ENCODE assay signal across 7 mouse cellular contexts in the genomic region with DNA sequence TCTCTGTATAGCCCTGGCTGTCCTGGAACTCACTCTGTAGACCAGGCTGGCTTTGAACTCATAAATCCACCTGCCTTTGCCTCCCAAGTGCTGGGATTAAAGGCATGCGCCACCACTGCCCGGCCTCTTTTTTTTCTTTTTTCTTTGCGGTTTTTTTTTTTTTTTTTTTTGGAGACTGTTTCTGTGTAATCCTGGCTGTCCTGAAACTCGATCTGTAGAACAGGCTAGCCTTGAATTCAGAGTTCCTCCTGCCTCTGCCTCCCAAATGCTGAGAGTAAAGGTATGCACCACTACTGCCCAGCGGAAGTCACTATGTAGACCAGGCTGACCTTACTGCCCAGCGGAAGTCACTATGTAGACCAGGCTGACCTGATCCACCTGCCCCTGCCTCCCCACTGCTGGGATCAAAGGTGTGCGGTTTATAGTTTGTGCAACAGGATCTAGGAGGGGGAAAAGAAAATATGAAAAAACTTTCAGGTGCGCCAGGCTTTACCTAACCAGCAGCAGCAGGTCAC. TPM values are rescaled to one million over a fixed set of nuclear protein-coding genes. Genes with fewer than 3 reads are reported as not detected.
A peak's percentile ranks its signal among the peaks of the same experiment; 100 is the strongest.
DNase-seq lines count a peak whose midpoint lies in the region; ATAC-seq and TF ChIP-seq lines count a peak whose summit lies in the region.

No protein-coding gene starts in this region.

- peaks cover 8% of the 10 kb centered on the region; the same call in 1 of the 2 replicates for H3K4me1 ChIP-seq in lung, embryonic 14.5 days (ENCODE audit: insufficient read depth)
- H3K4me1 ChIP-seq in forebrain, embryonic 10.5 days = peaks cover 40% of the 10 kb centered on the region
- H3K4me1 ChIP-seq in limb, embryonic 11.5 days (ENCODE audit: control insufficient read depth, insufficient read depth, low read length) = peaks cover 6% of the 10 kb centered on the region; the same call in 1 of the 2 replicates
- peaks cover 35% of the 10 kb centered on the region for H3K4me1 ChIP-seq in neural tube, embryonic 15.5 days

- no peak for DNase-seq in lung, embryonic 14.5 days
- no peak for DNase-seq in lung, postnatal 14 days
- no peak for DNase-seq in forebrain, embryonic 10.5 days (ENCODE audit: extremely low spot score, low spot score)
- no peak for DNase-seq in limb, embryonic 11.5 days (ENCODE audit: low spot score)
- no peak for DNase-seq in cerebellum, adult 11-12 months

- H3K4me2 ChIP-seq in lung, embryonic 14.5 days = peak overlapping the region; percentile 81
- H3K4me2 ChIP-seq in limb, embryonic 11.5 days (ENCODE audit: low read depth, severe bottlenecking) = peak overlapping the region; percentile 76; the same call in 1 of the 2 replicates
- peak overlapping the region; percentile 75 for H3K4me2 ChIP-seq in neural tube, embryonic 15.5 days

- H3K27me3 ChIP-seq in lung, embryonic 14.5 days (ENCODE audit: insufficient read depth, low read length) = no peaks in the 10 kb centered on the region
- H3K27me3 ChIP-seq in forebrain, embryonic 10.5 days (ENCODE audit: poor library complexity, severe bottlenecking) = no peaks in the 10 kb centered on the region
- H3K27me3 ChIP-seq in limb, embryonic 11.5 days (ENCODE audit: control insufficient read depth, insufficient read depth, low read length) = no peaks in the 10 kb centered on the region
- no peaks in the 10 kb centered on the region for H3K27me3 ChIP-seq in neural tube, embryonic 15.5 days (replicated peaks)

- no peak overlapping the region for H3K9ac ChIP-seq in lung, embryonic 14.5 days
- no peak overlapping the region for H3K9ac ChIP-seq in limb, embryonic 11.5 days (ENCODE audit: low read length)
- H3K9ac ChIP-seq in neural tube, embryonic 15.5 days (replicated peaks) = no peak overlapping the region

- H3K27ac ChIP-seq in lung, embryonic 14.5 days (ENCODE audit: low read depth) = no peak overlapping the region
- H3K27ac ChIP-seq in forebrain, embryonic 10.5 days = peak overlapping the region; percentile 89
- H3K27ac ChIP-seq in limb, embryonic 11.5 days (replicated peaks; ENCODE audit: low read depth, low read length) = no peak overlapping the region
- H3K27ac ChIP-seq in neural tube, embryonic 15.5 days (replicated peaks) = 0 out of 2 replicates have a peak overlapping the region, but pooled peaks have one; percentile 1

- WGBS in lung, embryonic 14.5 days = 45% methylated on average over 8 of the region's 8 CpGs
- 53% methylated on average over 8 of the region's 8 CpGs for WGBS in forebrain, embryonic 10.5 days
- 57% methylated on average over 8 of the region's 8 CpGs for WGBS in limb, embryonic 11.5 days
- WGBS in neural tube, embryonic 15.5 days = 60% methylated on average over 8 of the region's 8 CpGs

- H3K4me3 ChIP-seq in lung, embryonic 14.5 days (ENCODE audit: low read depth, low read length) = peak overlapping the region; percentile 85
- H3K4me3 ChIP-seq in forebrain, embryonic 10.5 days = peak overlapping the region; percentile 91
- peak overlapping the region; percentile 81 for H3K4me3 ChIP-seq in limb, embryonic 11.5 days (ENCODE audit: low read depth, low read length)
- H3K4me3 ChIP-seq in neural tube, embryonic 15.5 days (replicated peaks) = peak overlapping the region; percentile 78

- no peak for TF ChIP-seq CTCF in lung, embryonic 14.5 days (IDR thresholded peaks at IDR 0.05; ENCODE audit: low read depth)

- peaks cover 17% of the 10 kb centered on the region for H3K36me3 ChIP-seq in lung, embryonic 14.5 days (ENCODE audit: insufficient read depth)
- peaks cover 32% of the 10 kb centered on the region for H3K36me3 ChIP-seq in forebrain, embryonic 10.5 days (replicated peaks)
- peaks cover 12% of the 10 kb centered on the region; the same call in 1 of the 2 replicates for H3K36me3 ChIP-seq in limb, embryonic 11.5 days (ENCODE audit: control insufficient read depth, insufficient read depth, low read length)
- peaks cover 27% of the 10 kb centered on the region for H3K36me3 ChIP-seq in neural tube, embryonic 15.5 days

- H3K9me3 ChIP-seq in lung, embryonic 14.5 days (ENCODE audit: low read depth, low read length) = no peaks in the 10 kb centered on the region
- no peaks in the 10 kb centered on the region for H3K9me3 ChIP-seq in forebrain, embryonic 10.5 days
- no peaks in the 10 kb centered on the region for H3K9me3 ChIP-seq in limb, embryonic 11.5 days (ENCODE audit: control insufficient read depth, low read length)
- no peaks in the 10 kb centered on the region for H3K9me3 ChIP-seq in neural tube, embryonic 15.5 days (replicated peaks)

- ATAC-seq in lung, embryonic 14.5 days (ENCODE audit: insufficient read depth) = peak; percentile 38
- ATAC-seq in limb, embryonic 11.5 days (ENCODE audit: insufficient number of reproducible peaks, low FRiP score, low TSS enrichment, low read depth) = peak; percentile 27; the same call in 1 of the 2 replicates
- peak; percentile 52 for ATAC-seq in neural tube, embryonic 15.5 days (ENCODE audit: low FRiP score)
- no peak for ATAC-seq in monocyte, adult 5-6 weeks (replicated peaks; ENCODE audit: insufficient number of reproducible peaks, low FRiP score, low TSS enrichment, poor library complexity, severe bottlenecking)

RNA-seq across cellular contexts. Expression of gene Nhp2, which starts 0.6 kb away (rescaled TPM):
- 178 and 187 TPM in 2 replicates for polyA plus RNA-seq in lung, embryonic 14.5 days (2014; fragmentation: Nextera tagmentation; extraction: Ambion mirVana)
- polyA plus RNA-seq in forebrain, embryonic 10.5 days (2016; fragmentation: Nextera tagmentation; extraction: Ambion mirVana) = 273 and 279 TPM in 2 replicates
- polyA plus RNA-seq in limb, embryonic 11.5 days (2014; fragmentation: Nextera tagmentation; extraction: Ambion mirVana) = 180 and 181 TPM in 2 replicates
- polyA plus RNA-seq in neural tube, embryonic 15.5 days (2015; fragmentation: Nextera tagmentation; extraction: Ambion mirVana) = 96.3 and 117 TPM in 2 replicates
- total RNA-seq in monocyte, adult 5-6 weeks (2017) = 25.0 to 37.2 TPM (median 27.0 TPM) in 3 replicates

RNA-seq across cellular contexts. Expression of gene Hnrnpab, which starts 12.3 kb away (rescaled TPM):
- polyA plus RNA-seq in lung, embryonic 14.5 days (2014; fragmentation: Nextera tagmentation; extraction: Ambion mirVana) = 676 and 703 TPM in 2 replicates
- polyA plus RNA-seq in forebrain, embryonic 10.5 days (2016; fragmentation: Nextera tagmentation; extraction: Ambion mirVana) = 597 and 634 TPM in 2 replicates
- polyA plus RNA-seq in limb, embryonic 11.5 days (2014; fragmentation: Nextera tagmentation; extraction: Ambion mirVana) = 796 and 869 TPM in 2 replicates
- 241 and 285 TPM in 2 replicates for polyA plus RNA-seq in neural tube, embryonic 15.5 days (2015; fragmentation: Nextera tagmentation; extraction: Ambion mirVana)
- total RNA-seq in monocyte, adult 5-6 weeks (2017) = 353 to 398 TPM (median 355 TPM) in 3 replicates

RNA-seq across cellular contexts. Expression of gene Rmnd5b, which starts 16.7 kb away (rescaled TPM):
- polyA plus RNA-seq in lung, embryonic 14.5 days (2014; fragmentation: Nextera tagmentation; extraction: Ambion mirVana) = 39.4 and 43.6 TPM in 2 replicates
- polyA plus RNA-seq in forebrain, embryonic 10.5 days (2016; fragmentation: Nextera tagmentation; extraction: Ambion mirVana) = 37.2 and 39.1 TPM in 2 replicates
- 38.1 and 40.8 TPM in 2 replicates for polyA plus RNA-seq in limb, embryonic 11.5 days (2014; fragmentation: Nextera tagmentation; extraction: Ambion mirVana)
- polyA plus RNA-seq in neural tube, embryonic 15.5 days (2015; fragmentation: Nextera tagmentation; extraction: Ambion mirVana) = 79.1 and 79.8 TPM in 2 replicates
- 10.3 to 23.0 TPM (median 13.5 TPM) in 3 replicates for total RNA-seq in monocyte, adult 5-6 weeks (2017)

RNA-seq across cellular contexts. Expression of gene N4bp3, which starts 31.7 kb away (rescaled TPM):
- 35.5 and 39.2 TPM in 2 replicates for polyA plus RNA-seq in lung, embryonic 14.5 days (2014; fragmentation: Nextera tagmentation; extraction: Ambion mirVana)
- 19.4 and 21.1 TPM in 2 replicates for polyA plus RNA-seq in forebrain, embryonic 10.5 days (2016; fragmentation: Nextera tagmentation; extraction: Ambion mirVana)
- polyA plus RNA-seq in limb, embryonic 11.5 days (2014; fragmentation: Nextera tagmentation; extraction: Ambion mirVana) = 14.3 and 18.2 TPM in 2 replicates
- 30.0 and 31.9 TPM in 2 replicates for polyA plus RNA-seq in neural tube, embryonic 15.5 days (2015; fragmentation: Nextera tagmentation; extraction: Ambion mirVana)
- 1.4 to 6.3 TPM (median 3.3 TPM) in 3 replicates for total RNA-seq in monocyte, adult 5-6 weeks (2017)

RNA-seq across cellular contexts. Expression of gene D930048N14Rik, which starts 31.8 kb away (rescaled TPM):
- 3.4 TPM in 2 replicates for polyA plus RNA-seq in lung, embryonic 14.5 days (2014; fragmentation: Nextera tagmentation; extraction: Ambion mirVana)
- polyA plus RNA-seq in forebrain, embryonic 10.5 days (2016; fragmentation: Nextera tagmentation; extraction: Ambion mirVana) = 1.6 and 2.0 TPM in 2 replicates
- polyA plus RNA-seq in limb, embryonic 11.5 days (2014; fragmentation: Nextera tagmentation; extraction: Ambion mirVana) = 2.4 and 2.5 TPM in 2 replicates
- 2.0 and 2.3 TPM in 2 replicates for polyA plus RNA-seq in neural tube, embryonic 15.5 days (2015; fragmentation: Nextera tagmentation; extraction: Ambion mirVana)
- total RNA-seq in monocyte, adult 5-6 weeks (2017) = 0.43 to 2.0 TPM (median 0.57 TPM) in 3 replicates

Comparison
In these comparisons a context has a peak if more than half of its experiments do, and no peak if none do; other contexts are left out.
1. H3K27ac ChIP-seq: peak in forebrain, embryonic 10.5 days (single experiment) and neural tube, embryonic 15.5 days (single experiment); none in lung, embryonic 14.5 days (single experiment) and limb, embryonic 11.5 days (single experiment).
2. Peak in every context shown above with its lines, with median percentiles within 50 percentile points of each other: H3K4me2 ChIP-seq and H3K4me3 ChIP-seq.